Mouse (Mus musculus): ENCODE data around the gene Cdh1. TPM values are rescaled to one million over a fixed set of nuclear protein-coding genes. Genes with fewer than 3 reads are reported as not detected.

The Cdh1 gene
- polyA plus RNA-seq, 1 experiment = not detected

GRCm38 (mm10) chr8:106651994-106652393 is 48.8 kb downstream of the Cdh1 start:
- WGBS = 90% methylated on average over 3 of the region's 3 CpGs
- TF ChIP-seq CTCF (IDR thresholded peaks at IDR 0.05; ENCODE audit: insufficient read depth, low read depth, low read length) (no peak), POLR2A (IDR thresholded peaks at IDR 0.05; ENCODE audit: insufficient read depth, low read depth, low read length) (no peak)
- Histone ChIP-seq H3K4me1 (ENCODE audit: control insufficient read depth, insufficient read depth, low read length) (no peaks in the 10 kb centered on the region), H3K27ac (ENCODE audit: insufficient read depth, low read depth, low read length) (no peak overlapping the region), H3K4me3 (ENCODE audit: insufficient read depth, low read depth, low read length) (no peak overlapping the region)

GRCm38 (mm10) chr8:106656046-106656445 is 52.9 kb downstream of the Cdh1 start:
- TF ChIP-seq POLR2A (IDR thresholded peaks at IDR 0.05; ENCODE audit: insufficient read depth, low read depth, low read length) (no peak), CTCF (IDR thresholded peaks at IDR 0.05; ENCODE audit: insufficient read depth, low read depth, low read length) (no peak)
- no peak overlapping the region for H3K27ac ChIP-seq (ENCODE audit: insufficient read depth, low read depth, low read length)
- no peak overlapping the region for H3K4me3 ChIP-seq (ENCODE audit: insufficient read depth, low read depth, low read length)

GRCm38 (mm10) chr8:106672786-106673185 is 69.6 kb downstream of the Cdh1 start:
- Histone ChIP-seq H3K4me1 (ENCODE audit: control insufficient read depth, insufficient read depth, low read length) (no peaks in the 10 kb centered on the region), H3K27ac (ENCODE audit: insufficient read depth, low read depth, low read length) (no peak overlapping the region), H3K4me3 (ENCODE audit: insufficient read depth, low read depth, low read length) (no peak overlapping the region)
- TF ChIP-seq POLR2A (IDR thresholded peaks at IDR 0.05; ENCODE audit: insufficient read depth, low read depth, low read length) (no peak), CTCF (IDR thresholded peaks at IDR 0.05; ENCODE audit: insufficient read depth, low read depth, low read length) (no peak)
- 55% methylated on average over 2 of the region's 2 CpGs for WGBS

More at GRCm38 (mm10) chr8:106656046-106656445, 52.9 kb downstream of the Cdh1 start:
- H3K4me1 ChIP-seq (ENCODE audit: control insufficient read depth, insufficient read depth, low read length) = no peaks in the 10 kb centered on the region

GRCm38 (mm10) chr8:106674318-106674717 is 71.2 kb downstream of the Cdh1 start:
- Histone ChIP-seq H3K27ac (ENCODE audit: insufficient read depth, low read depth, low read length) (no peak overlapping the region), H3K4me3 (ENCODE audit: insufficient read depth, low read depth, low read length) (no peak overlapping the region), H3K4me1 (ENCODE audit: control insufficient read depth, insufficient read depth, low read length) (no peaks in the 10 kb centered on the region)
- 97% methylated on average over 15 of the region's 15 CpGs for WGBS
- TF ChIP-seq POLR2A (IDR thresholded peaks at IDR 0.05; ENCODE audit: insufficient read depth, low read depth, low read length) = no peak
- TF ChIP-seq CTCF (IDR thresholded peaks at IDR 0.05; ENCODE audit: insufficient read depth, low read depth, low read length) = no peak

GRCm38 (mm10) chr8:106674894-106675293 is 71.7 kb downstream of the Cdh1 start:
- Histone ChIP-seq H3K4me3 (ENCODE audit: insufficient read depth, low read depth, low read length) (no peak overlapping the region), H3K4me1 (ENCODE audit: control insufficient read depth, insufficient read depth, low read length) (no peaks in the 10 kb centered on the region), H3K27ac (ENCODE audit: insufficient read depth, low read depth, low read length) (no peak overlapping the region)
- 72% methylated on average over 8 of the region's 8 CpGs for WGBS
- TF ChIP-seq POLR2A (IDR thresholded peaks at IDR 0.05; ENCODE audit: insufficient read depth, low read depth, low read length) = no peak
- TF ChIP-seq CTCF (IDR thresholded peaks at IDR 0.05; ENCODE audit: insufficient read depth, low read depth, low read length) = no peak

GRCm38 (mm10) chr8:106682971-106683668 is 80.0 kb downstream of the Cdh1 start, which contains the start of gene Tango6:
TSS of gene Tango6 (plus strand) at chr8:106683068.
- peak; percentile 58 for TF ChIP-seq POLR2A (IDR thresholded peaks at IDR 0.05; ENCODE audit: insufficient read depth, low read depth, low read length)
- peak; percentile 41; the same call in 1 of the 2 replicates for TF ChIP-seq CTCF (IDR thresholded peaks at IDR 0.05; ENCODE audit: insufficient read depth, low read depth, low read length)
- Histone ChIP-seq H3K4me3 (ENCODE audit: insufficient read depth, low read depth, low read length) (peak within 1 kb of the TSS; percentile 67), H3K27ac (ENCODE audit: insufficient read depth, low read depth, low read length) (peak within 1 kb of the TSS; percentile 10; the same call in 1 of the 2 replicates), H3K4me1 (ENCODE audit: control insufficient read depth, insufficient read depth, low read length) (0 out of 2 replicates have a peak, but pooled peaks cover 2% of the 10 kb centered on the region)
- WGBS = under 1% methylated on average over 50 of the region's 50 CpGs

GRCm38 (mm10) chr8:106684387-106684786 is 81.2 kb downstream of the Cdh1 start:
- Histone ChIP-seq H3K4me1 (ENCODE audit: control insufficient read depth, insufficient read depth, low read length) (0 out of 2 replicates have a peak, but pooled peaks cover 2% of the 10 kb centered on the region), H3K27ac (ENCODE audit: insufficient read depth, low read depth, low read length) (no peak overlapping the region), H3K4me3 (ENCODE audit: insufficient read depth, low read depth, low read length) (no peak overlapping the region)
- 94% methylated on average over 4 of the region's 4 CpGs for WGBS
- TF ChIP-seq CTCF (IDR thresholded peaks at IDR 0.05; ENCODE audit: insufficient read depth, low read depth, low read length) (no peak), POLR2A (IDR thresholded peaks at IDR 0.05; ENCODE audit: insufficient read depth, low read depth, low read length) (no peak)

GRCm38 (mm10) chr8:106687479-106687878 is 84.3 kb downstream of the Cdh1 start:
- Histone ChIP-seq H3K4me1 (ENCODE audit: control insufficient read depth, insufficient read depth, low read length) (0 out of 2 replicates have a peak, but pooled peaks cover 2% of the 10 kb centered on the region), H3K27ac (ENCODE audit: insufficient read depth, low read depth, low read length) (no peak overlapping the region), H3K4me3 (ENCODE audit: insufficient read depth, low read depth, low read length) (no peak overlapping the region)
- TF ChIP-seq POLR2A (IDR thresholded peaks at IDR 0.05; ENCODE audit: insufficient read depth, low read depth, low read length) (no peak), CTCF (IDR thresholded peaks at IDR 0.05; ENCODE audit: insufficient read depth, low read depth, low read length) (no peak)
- 0% methylated on average over 4 of the region's 4 CpGs for WGBS

GRCm38 (mm10) chr8:106697748-106698248 is 94.6 kb downstream of the Cdh1 start:
- WGBS = 82% methylated on average over 3 of the region's 3 CpGs
- no peak overlapping the region for H3K4me3 ChIP-seq (ENCODE audit: insufficient read depth, low read depth, low read length)
- no peaks in the 10 kb centered on the region for H3K4me1 ChIP-seq (ENCODE audit: control insufficient read depth, insufficient read depth, low read length)
- no peak for TF ChIP-seq POLR2A (IDR thresholded peaks at IDR 0.05; ENCODE audit: insufficient read depth, low read depth, low read length)
- no peak for TF ChIP-seq CTCF (IDR thresholded peaks at IDR 0.05; ENCODE audit: insufficient read depth, low read depth, low read length)
- no peak overlapping the region for H3K27ac ChIP-seq (ENCODE audit: insufficient read depth, low read depth, low read length)
